Mouse (Mus musculus): ENCODE measurements around the gene Ncan. TPM values are rescaled to one million over a fixed set of nuclear protein-coding genes. Genes with fewer than 3 reads are reported as not detected.

Ncan gene
- total RNA-seq, 2 experiments from 2014 or later = 0.05 TPM; not detected in 1

- DNase-seq = peak; percentile 23
Observed at GRCm38 (mm10) chr8:70129309-70129952, 8.8 kb upstream of the Ncan start.

GRCm38 (mm10) chr8:70128435-70128834 lies 7.8 kb upstream of the Ncan start:
- peak; percentile 67 for DNase-seq

- no peak for DNase-seq
Observed at GRCm38 (mm10) chr8:70124992-70125391, 4.3 kb upstream of the Ncan start.

GRCm38 (mm10) chr8:70122863-70123262 lies 2.2 kb upstream of the Ncan start:
- no peak for DNase-seq

- DNase-seq = no peak
Observed at GRCm38 (mm10) chr8:70118726-70119700, 1.7 kb downstream of the Ncan start.

- no peak for DNase-seq
Observed at GRCm38 (mm10) chr8:70117611-70118010, 3.1 kb downstream of the Ncan start.

- DNase-seq = no peak
Observed at GRCm38 (mm10) chr8:70114892-70115291, 5.8 kb downstream of the Ncan start.

- DNase-seq = no peak
Observed at GRCm38 (mm10) chr8:70114488-70114887, 6.2 kb downstream of the Ncan start.

- DNase-seq = no peak
Observed at GRCm38 (mm10) chr8:70112401-70113016, 8.2 kb downstream of the Ncan start.

- no peak for DNase-seq
Observed at GRCm38 (mm10) chr8:70111192-70111795, 9.4 kb downstream of the Ncan start.

- no peak for DNase-seq
Observed at GRCm38 (mm10) chr8:70110451-70110850, 10.2 kb downstream of the Ncan start.

GRCm38 (mm10) chr8:70104922-70105321 lies 15.8 kb downstream of the Ncan start:
- no peak for DNase-seq

GRCm38 (mm10) chr8:70104506-70104905 lies 16.2 kb downstream of the Ncan start:
- no peak for DNase-seq

- DNase-seq = no peak
Observed at GRCm38 (mm10) chr8:70100241-70100640, 20.4 kb downstream of the Ncan start.

- no peak for DNase-seq
Observed at GRCm38 (mm10) chr8:70099276-70099675, 21.4 kb downstream of the Ncan start.

- DNase-seq = no peak
Observed at GRCm38 (mm10) chr8:70092786-70093185, 27.9 kb downstream of the Ncan start.

GRCm38 (mm10) chr8:70089296-70089960 lies 31.2 kb downstream of the Ncan start:
- DNase-seq = no peak

GRCm38 (mm10) chr8:70087836-70088650 lies 32.6 kb downstream of the Ncan start:
- no peak for DNase-seq

- DNase-seq = no peak
Observed at GRCm38 (mm10) chr8:70087237-70087636, 33.4 kb downstream of the Ncan start.

- no peak for DNase-seq
Observed at GRCm38 (mm10) chr8:70086151-70086550, 34.5 kb downstream of the Ncan start.

Measured in gastrocnemius, postnatal 25 days (tissue).